Mouse (Mus musculus) limb, embryonic 14.5 days (tissue): Measurements from ENCODE around the gene Cstb. TPM values are rescaled to one million over a fixed set of nuclear protein-coding genes. Genes with fewer than 3 reads are reported as not detected.

ENCODE experiments used
- ATAC-seq: fragments of 200-750 bp; cut with Nextera tagmentation; 2 replicates; pipeline ENCODE4 v1.8.0; 2017; ENCODE audit warnings: low read depth, moderate number of reproducible peaks, moderate TSS enrichment; ENCODE audit not compliant: low FRiP score
- DNase-seq: peaks from one replicate; pipeline ENCODE4 v3.0.0-alpha.2; 2015; ENCODE audit warnings: low spot score
- H3K27ac ChIP-seq: fragments of 300-500 bp; sonication (generic); replicated peaks from 2 replicates; pipeline ENCODE4 v1.5.1; 2014; ENCODE audit warnings: low read depth, mild to moderate bottlenecking, low read length, moderate library complexity, mixed read lengths
- H3K27me3 ChIP-seq: fragments of 300-500 bp; sonication (generic); 2 replicates; pipeline ENCODE4 v1.6.1; 2014; ENCODE audit warnings: low read length, mixed read lengths; ENCODE audit not compliant: control insufficient read depth, insufficient read depth
- H3K36me3 ChIP-seq: fragments of 300-500 bp; sonication (generic); 2 replicates; pipeline ENCODE4 v1.6.1; 2014; ENCODE audit warnings: mild to moderate bottlenecking, low read length, moderate library complexity, mixed read lengths; ENCODE audit not compliant: control insufficient read depth, insufficient read depth
- H3K4me1 ChIP-seq: fragments of 300-500 bp; sonication (generic); 2 replicates; pipeline ENCODE4 v1.6.1; 2014; ENCODE audit warnings: antibody characterized with exemption, low read length, mixed read lengths; ENCODE audit not compliant: control insufficient read depth, insufficient read depth
- H3K4me2 ChIP-seq: fragments of 300-500 bp; sonication (generic); replicated peaks from 2 replicates; pipeline ENCODE4 v1.6.1; 2014; ENCODE audit warnings: low read depth, mild to moderate bottlenecking, low read length, moderate library complexity; ENCODE audit not compliant: severe bottlenecking
- H3K4me3 ChIP-seq: fragments of 300-500 bp; sonication (generic); replicated peaks from 2 replicates; pipeline ENCODE4 v1.5.1; 2014; ENCODE audit warnings: low read length
- H3K9ac ChIP-seq: fragments of 300-500 bp; sonication (generic); 2 replicates; pipeline ENCODE4 v1.6.1; 2014; ENCODE audit warnings: mild to moderate bottlenecking, low read depth, low read length, moderate library complexity; ENCODE audit not compliant: severe bottlenecking
- H3K9me3 ChIP-seq: fragments of 300-500 bp; sonication (generic); 2 replicates; pipeline ENCODE4 v1.6.1; 2016; ENCODE audit warnings: low read length; ENCODE audit not compliant: control insufficient read depth
- POLR2A ChIP-seq: fragments of 200-500 bp; IDR thresholded peaks from 2 replicates; pipeline ENCODE4 v1.8.0; 2012; ENCODE audit warnings: inconsistent platforms, mild to moderate bottlenecking, moderate library complexity, borderline replicate concordance; ENCODE audit not compliant: insufficient read depth, insufficient read length; ENCODE audit errors: extremely low read depth
- WGBS: fragments of 180-500 bp; shearing (Covaris S2); extraction: QIAGEN DNeasy Blood & Tissue Kit; methylation state at CpG from one replicate; pipeline ENCODE4 v1.1.7; 2014; 5-methylcytosine and 5-hydroxymethylcytosine counted together
- polyA plus RNA-seq, 2 experiments: library from polyadenylated mRNA; depleted of rRNA in 1 of 2; stranded (reverse) in 1 of 2; unstranded in 1 of 2; fragments of >200 nt; fragmentation: Nextera tagmentation in 1 of 2; extraction: Ambion mirVana in 1 of 2; gene quantifications; 2 replicates each; pipeline versions ENCODE4 v1.2.1 to v1.2.3; 2012 to 2014

Cstb gene
- polyA plus RNA-seq, 2 experiments, result 157 to 338 TPM

- H3K9me3 ChIP-seq, result no peaks in the 10 kb centered on the region
- 88% methylated on average over 5 of the region's 5 CpGs for WGBS
- H3K27ac ChIP-seq, result no peak overlapping the region
- no peak overlapping the region for H3K4me3 ChIP-seq
- no peak overlapping the region for H3K9ac ChIP-seq
- ATAC-seq, result no peak
- TF ChIP-seq POLR2A, result no peak
- H3K36me3 ChIP-seq, result peaks cover 40% of the 10 kb centered on the region
- no peaks in the 10 kb centered on the region for H3K27me3 ChIP-seq
- H3K4me1 ChIP-seq, result no peaks in the 10 kb centered on the region
- no peak for DNase-seq
- no peak overlapping the region for H3K4me2 ChIP-seq
These were observed 25.3 kb downstream of the Cstb start for GRCm38 (mm10) chr10:78450761-78451160.

GRCm38 (mm10) chr10:78452641-78453040 is 27.2 kb downstream of the Cstb start:
- ATAC-seq, result no peak
- 58% methylated on average over 4 of the region's 4 CpGs for WGBS
- H3K4me2 ChIP-seq, result no peak overlapping the region

GRCm38 (mm10) chr10:78456696-78457095 is 31.2 kb downstream of the Cstb start:
- H3K36me3 ChIP-seq, result no peaks in the 10 kb centered on the region
- no peak for TF ChIP-seq POLR2A
- H3K4me1 ChIP-seq, result peaks cover 20% of the 10 kb centered on the region
- H3K9me3 ChIP-seq, result no peaks in the 10 kb centered on the region
- no peak overlapping the region for H3K4me3 ChIP-seq
- no peak for DNase-seq
- H3K27ac ChIP-seq, result no peak overlapping the region
- H3K27me3 ChIP-seq, result no peaks in the 10 kb centered on the region
- 87% methylated on average over 13 of the region's 13 CpGs for WGBS
- ATAC-seq, result no peak
- no peak overlapping the region for H3K4me2 ChIP-seq
- H3K9ac ChIP-seq, result no peak overlapping the region

More at GRCm38 (mm10) chr10:78452641-78453040, 27.2 kb downstream of the Cstb start:
- H3K27me3 ChIP-seq, result no peaks in the 10 kb centered on the region
- no peak overlapping the region for H3K4me3 ChIP-seq
- no peak for DNase-seq
- H3K27ac ChIP-seq, result no peak overlapping the region
- H3K9me3 ChIP-seq, result no peaks in the 10 kb centered on the region
- H3K4me1 ChIP-seq, result 0 out of 2 replicates have a peak, but pooled peaks cover 1% of the 10 kb centered on the region
- no peak overlapping the region for H3K9ac ChIP-seq
- TF ChIP-seq POLR2A, result no peak
- H3K36me3 ChIP-seq, result peaks cover 25% of the 10 kb centered on the region

- 0 out of 2 replicates have a peak, but pooled peaks have one; percentile 28 for ATAC-seq
- H3K4me2 ChIP-seq, result no peak overlapping the region
These were observed 32.3 kb downstream of the Cstb start for GRCm38 (mm10) chr10:78457495-78458347.

GRCm38 (mm10) chr10:78458348-78459111 is 33.1 kb downstream of the Cstb start:
- Histone ChIP-seq H3K4me3 (no peak overlapping the region), H3K36me3 (no peaks in the 10 kb centered on the region), H3K9ac (no peak overlapping the region), H3K9me3 (no peaks in the 10 kb centered on the region), H3K27ac (no peak overlapping the region), H3K27me3 (no peaks in the 10 kb centered on the region), H3K4me1 (peaks cover 20% of the 10 kb centered on the region), H3K4me2 (no peak overlapping the region)
- no peak for TF ChIP-seq POLR2A
- ATAC-seq (no peak), DNase-seq (no peak)
- WGBS, result 64% methylated on average over 5 of the region's 5 CpGs

More at GRCm38 (mm10) chr10:78457495-78458347, 32.3 kb downstream of the Cstb start:
- H3K9ac ChIP-seq, result no peak overlapping the region
- H3K9me3 ChIP-seq, result no peaks in the 10 kb centered on the region
- H3K4me3 ChIP-seq, result no peak overlapping the region
- H3K27ac ChIP-seq, result no peak overlapping the region
- DNase-seq, result no peak
- peaks cover 20% of the 10 kb centered on the region for H3K4me1 ChIP-seq
- no peaks in the 10 kb centered on the region for H3K27me3 ChIP-seq
- no peaks in the 10 kb centered on the region for H3K36me3 ChIP-seq
- whole genome bisulfite sequencing, result 21% methylated on average over 10 of the region's 10 CpGs
- no peak for TF ChIP-seq POLR2A
